Mouse (Mus musculus) adrenal gland, adult 18-20 months (tissue): Measurements from ENCODE around the gene Capg. TPM values are rescaled to one million over a fixed set of nuclear protein-coding genes. Genes with fewer than 3 reads are reported as not detected.

ENCODE experiments used
- DNase-seq, 2 experiments: peaks; one replicate each; pipeline ENCODE4 v3.0.0; 2021 to 2022; ENCODE audit warnings: low spot score in 2 of 2
- total RNA-seq, 2 experiments: library from RNA; stranded (reverse); gene quantifications; 1 replicate in 1 of 2; 2 replicates in 1 of 2; pipeline ENCODE4 v1.2.3; 2021

Gene Capg
- total RNA-seq, 2 experiments from 2014 or later = 43.1 to 57.0 TPM

DNA sequence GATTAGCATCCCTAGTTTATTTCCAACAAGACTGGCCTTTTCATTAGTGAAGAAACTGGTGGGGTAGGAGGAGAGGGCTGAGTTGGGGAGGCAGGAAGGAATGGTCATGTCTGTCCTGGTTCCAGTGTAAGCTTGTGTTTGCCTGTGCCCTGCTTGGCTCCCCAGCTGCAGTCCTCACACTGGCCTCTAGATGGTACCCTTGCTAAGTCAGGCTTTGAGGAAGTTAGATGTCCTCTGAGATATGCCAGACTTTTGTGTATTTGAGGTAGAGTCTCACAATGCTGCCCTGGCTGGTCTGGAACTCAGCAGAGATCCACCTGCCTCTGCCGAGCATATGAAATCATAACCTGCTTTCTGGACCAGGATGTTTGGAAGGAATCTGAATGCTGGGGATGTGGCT lies 57.5 kb downstream of the Capg start:
- DNase-seq = peak; percentile 80 to 84

DNA sequence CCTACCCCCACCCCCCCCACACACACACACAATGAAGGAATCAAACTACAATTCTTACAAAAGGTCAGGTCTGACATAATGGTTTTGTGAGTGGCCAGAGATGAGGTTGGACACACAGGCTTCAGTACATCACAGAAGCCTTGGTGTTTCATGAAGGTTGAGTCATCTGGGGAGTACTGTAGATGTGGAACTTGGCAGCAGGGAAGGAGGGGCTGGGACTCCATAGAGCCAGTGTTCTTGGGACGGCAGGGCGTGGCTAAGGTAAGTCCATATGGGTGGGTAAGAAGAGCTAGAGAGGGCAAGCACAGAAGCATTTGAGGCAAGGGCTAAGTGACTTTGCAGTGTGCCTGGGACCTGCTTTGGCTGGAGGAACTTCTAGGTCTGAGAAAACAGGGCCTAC lies 59.9 kb downstream of the Capg start:
- DNase-seq = no peak

DNA sequence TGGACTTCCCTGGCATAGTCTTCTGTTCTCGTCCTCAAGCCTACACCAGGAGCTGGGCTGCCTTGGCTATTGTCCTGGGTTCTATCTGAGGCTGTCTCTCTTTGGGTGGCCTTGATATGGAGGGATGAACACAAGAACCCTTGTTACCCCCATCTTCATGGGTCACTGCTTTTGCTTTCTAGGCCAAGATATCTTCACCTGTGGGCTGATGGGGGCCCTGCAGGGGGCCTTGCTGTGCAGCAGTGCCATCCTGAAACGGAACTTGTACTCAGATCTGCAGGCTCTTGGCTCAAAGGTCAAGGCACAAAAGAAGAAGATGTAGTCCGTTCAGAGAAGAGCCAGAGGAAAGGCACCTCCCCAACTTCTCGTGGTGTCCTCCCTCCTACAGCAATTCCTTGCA lies 62.9 kb downstream of the Capg start:
- no peak for DNase-seq

DNA sequence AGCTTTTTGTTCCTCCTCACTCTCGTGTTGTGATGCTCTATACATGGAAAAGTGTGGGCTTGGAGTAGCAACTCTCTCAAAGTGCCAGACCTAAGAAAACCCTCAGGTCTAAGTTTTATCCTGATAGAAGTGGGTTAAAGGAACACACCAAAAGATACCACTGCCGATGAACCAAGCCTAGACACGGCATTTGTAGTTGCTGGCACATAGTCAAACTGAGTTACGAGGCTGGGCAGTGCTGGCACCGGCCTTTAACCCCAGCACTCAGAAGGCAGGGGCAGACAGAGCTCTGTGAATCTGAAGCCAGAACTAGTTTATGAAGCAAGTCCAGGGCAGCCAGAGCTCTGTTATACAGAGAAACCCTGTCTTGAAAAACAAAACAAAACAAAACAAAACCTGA lies 63.5 kb downstream of the Capg start:
- DNase-seq = no peak

DNA sequence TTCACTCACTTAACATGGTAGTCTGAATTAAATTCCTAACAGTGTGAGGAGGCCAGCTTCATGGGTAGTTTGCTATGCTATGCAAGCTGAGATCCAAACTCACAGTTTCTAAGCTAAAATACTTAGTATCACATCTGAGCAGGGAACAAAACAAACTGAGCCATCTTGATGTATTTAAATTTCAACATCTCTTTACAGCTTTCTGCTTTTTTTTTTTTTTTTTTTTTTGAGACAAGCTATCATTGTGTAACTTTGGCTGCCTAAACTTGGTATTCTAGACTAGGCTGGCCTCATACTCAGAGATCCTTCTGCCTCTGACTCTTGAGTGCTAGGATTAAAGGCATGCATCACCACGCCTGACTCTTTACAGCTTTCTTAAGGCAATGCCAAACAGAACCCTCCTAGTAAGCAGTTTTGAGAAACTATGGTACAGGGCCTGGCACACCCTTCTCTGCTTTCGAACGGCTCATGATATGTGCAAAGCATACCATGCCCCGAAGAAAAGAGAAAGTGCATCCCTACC lies 64.5 kb downstream of the Capg start:
- no peak for DNase-seq

DNA sequence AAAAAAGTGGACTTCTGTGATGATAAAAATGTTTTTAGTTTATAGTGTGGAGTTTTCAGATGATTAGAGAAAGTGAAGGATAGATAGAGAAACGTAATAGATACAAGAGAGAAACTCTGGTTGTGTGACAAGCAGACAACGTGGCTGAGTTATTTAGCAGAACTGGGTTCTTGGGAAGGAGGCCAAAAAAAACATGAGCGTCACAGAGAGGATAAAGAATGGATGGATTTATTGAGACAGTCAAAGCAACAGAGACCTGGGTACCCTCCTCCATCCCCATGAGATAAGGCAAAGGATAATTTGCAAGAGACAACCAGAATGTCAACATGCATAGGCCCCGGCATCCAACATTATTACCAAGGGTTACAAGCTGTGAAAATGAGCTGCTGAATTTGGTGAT lies 66.1 kb downstream of the Capg start:
- DNase-seq = no peak

Other genes starting within 250 kb of the Capg start
- not detected for gene Sftpb, start 239.8 kb upstream of the Capg start, total RNA-seq
- gene Usp39, start 199.2 kb upstream of the Capg start, total RNA-seq = 10 to 100 TPM; 30.9 to 31.7 TPM
- 10 to 100 TPM; 24.2 to 33.2 TPM for gene 0610030E20Rik, start 197.1 kb upstream of the Capg start, total RNA-seq
- 10 to 100 TPM; 24.3 to 24.4 TPM for gene Tmem150a, start 188.9 kb upstream of the Capg start, total RNA-seq
- gene Rnf181, start 177.4 kb upstream of the Capg start, total RNA-seq = 100 to 1,000 TPM; 187 to 460 TPM
- 10 to 100 TPM; 22.9 to 25.5 TPM for gene Vamp5, start 163.9 kb upstream of the Capg start, total RNA-seq
- gene Vamp8, start 153.7 kb upstream of the Capg start, total RNA-seq = 100 to 1,000 TPM; 111 to 140 TPM
- gene Ggcx, start 130.1 kb upstream of the Capg start, total RNA-seq = 10 to 100 TPM; 48.6 to 59.5 TPM
- gene Mat2a, start 104.8 kb upstream of the Capg start, total RNA-seq = 100 to 1,000 TPM; 291 to 320 TPM
- under 1 TPM; 0.26 to 0.27 TPM for gene Sh2d6, start 22.7 kb upstream of the Capg start, total RNA-seq
- gene Elmod3, start 54.0 kb downstream of the Capg start, total RNA-seq = 10 to 100 TPM; 10.9 to 13.5 TPM
- gene Retsat, start 54.1 kb downstream of the Capg start, total RNA-seq = 100 to 1,000 TPM; 332 to 343 TPM
- gene Tgoln1, start 72.6 kb downstream of the Capg start, total RNA-seq = 100 to 1,000 TPM; 241 to 257 TPM
- gene Tcf7l1, start 244.9 kb downstream of the Capg start, total RNA-seq = 10 to 100 TPM in 1 of 2 experiments, 1 to 10 TPM in 1; 10.0 to 11.5 TPM